Mouse (Mus musculus): ENCODE results near the gene 1810010D01Rik.

DNA sequence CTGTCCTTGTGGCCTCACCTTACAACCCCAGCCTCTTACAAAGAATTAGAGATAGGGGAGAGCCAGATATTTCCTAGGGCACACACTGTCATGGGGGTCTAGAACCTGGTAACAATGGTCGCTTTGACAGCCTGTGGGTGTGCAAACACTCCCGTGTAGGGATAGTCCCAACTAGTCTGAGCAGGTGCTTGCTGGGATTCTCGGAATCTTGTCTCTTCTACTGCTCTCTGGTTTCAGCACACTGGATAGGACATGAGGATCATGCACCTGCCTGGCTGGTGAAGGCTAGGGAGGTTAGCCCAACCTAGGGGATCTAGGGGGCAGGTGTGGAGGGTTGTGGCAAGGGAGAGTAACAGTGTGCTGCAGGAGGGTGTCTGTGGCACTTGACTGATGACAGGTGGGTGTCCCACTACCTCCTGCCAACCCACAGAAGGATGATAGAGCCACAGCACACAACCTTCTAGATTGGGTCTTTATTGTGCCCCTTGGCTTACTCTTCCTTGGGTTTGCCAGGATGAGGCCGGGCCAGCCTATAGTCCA is 2.5 kb downstream of the 1810010D01Rik start:
- TF ChIP-seq MAFK (IDR thresholded peaks at IDR 0.05; ENCODE audit: insufficient read depth, low read depth, low read length), result no peak
- TF ChIP-seq ZNF384 (IDR thresholded peaks at IDR 0.05; ENCODE audit: low read depth, low read length), result no peak
- no peak for TF ChIP-seq CHD2 (IDR thresholded peaks at IDR 0.05; ENCODE audit: low read depth, low read length)
- no peak for TF ChIP-seq HCFC1 (IDR thresholded peaks at IDR 0.05; ENCODE audit: borderline replicate concordance, insufficient read depth, low read length)

Measured in ES-E14 (cell line).